Mouse (Mus musculus) layer of hippocampus, adult 2 months (tissue): ENCODE measurements around the gene Fastkd5. TPM values are rescaled to one million over a fixed set of nuclear protein-coding genes. Genes with fewer than 3 reads are reported as not detected.

Source experiments
- DNase-seq, 2 experiments: peaks; one replicate each; pipeline ENCODE4 v3.0.0; 2022; ENCODE audit warnings: low spot score in 2 of 2
- H3K27ac ChIP-seq: fragments of 200-600 bp; 2 replicates; pipeline ENCODE4 v1.8.1; 2022
- H3K4me3 ChIP-seq: fragments of 200-600 bp; 2 replicates; pipeline ENCODE4 v1.8.1; 2022; ENCODE audit warnings: mild to moderate bottlenecking
- CTCF ChIP-seq: fragments of 200-600 bp; conservative IDR thresholded peaks from 2 replicates; pipeline ENCODE4 v1.8.1; 2022; ENCODE audit warnings: antibody characterized with exemption, mild to moderate bottlenecking, moderate library complexity
- total RNA-seq, 2 experiments: library from RNA; stranded (reverse); gene quantifications; 2 replicates each; pipeline ENCODE4 v1.2.3; 2021

Gene Fastkd5
- total RNA-seq, 2 experiments from 2014 or later = 8.8 to 8.9 TPM

- TF ChIP-seq CTCF = no peak
- H3K4me3 ChIP-seq = peak overlapping the region; percentile 75
- H3K27ac ChIP-seq = peak overlapping the region; percentile 87
- no peak for DNase-seq
Measured at GRCm38 (mm10) chr2:130629080-130629838, 568 bp downstream of the Fastkd5 start.

- no peak overlapping the region for H3K27ac ChIP-seq
- peak; percentile 55 for TF ChIP-seq CTCF
- H3K4me3 ChIP-seq = peak overlapping the region; percentile 75; the same call in 1 of the 2 replicates
- DNase-seq = no peak
Measured at GRCm38 (mm10) chr2:130628424-130628823, 1.4 kb downstream of the Fastkd5 start.

- no peak for TF ChIP-seq CTCF
- no peak for DNase-seq
- Histone ChIP-seq H3K27ac (peak overlapping the region; percentile 24; the same call in 1 of the 2 replicates), H3K4me3 (no peak overlapping the region)
Measured at GRCm38 (mm10) chr2:130618972-130619371, 10.9 kb downstream of the Fastkd5 start.

DNA sequence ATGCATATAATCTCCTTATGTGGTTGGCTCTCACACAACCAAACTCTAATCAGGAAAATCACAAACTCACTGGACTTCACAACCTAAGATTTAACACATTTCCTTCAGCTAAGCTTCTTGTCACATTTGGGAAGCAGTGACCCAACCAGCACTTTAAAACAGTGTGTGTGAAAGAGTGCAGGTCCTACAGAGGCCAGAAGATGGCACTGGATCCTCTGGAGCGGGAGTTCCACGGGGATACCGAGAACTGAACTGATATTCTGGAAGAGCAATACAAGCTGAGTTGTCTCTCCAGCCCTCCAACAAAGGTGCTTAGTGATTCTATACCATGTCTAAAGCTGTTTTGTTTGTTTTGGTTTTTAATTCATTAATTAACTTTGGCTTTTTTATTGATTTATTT lies 16.7 kb downstream of the Fastkd5 start:
- no peak for DNase-seq
- peak; percentile 67 for TF ChIP-seq CTCF
- Histone ChIP-seq H3K27ac (no peak overlapping the region), H3K4me3 (no peak overlapping the region)

DNA sequence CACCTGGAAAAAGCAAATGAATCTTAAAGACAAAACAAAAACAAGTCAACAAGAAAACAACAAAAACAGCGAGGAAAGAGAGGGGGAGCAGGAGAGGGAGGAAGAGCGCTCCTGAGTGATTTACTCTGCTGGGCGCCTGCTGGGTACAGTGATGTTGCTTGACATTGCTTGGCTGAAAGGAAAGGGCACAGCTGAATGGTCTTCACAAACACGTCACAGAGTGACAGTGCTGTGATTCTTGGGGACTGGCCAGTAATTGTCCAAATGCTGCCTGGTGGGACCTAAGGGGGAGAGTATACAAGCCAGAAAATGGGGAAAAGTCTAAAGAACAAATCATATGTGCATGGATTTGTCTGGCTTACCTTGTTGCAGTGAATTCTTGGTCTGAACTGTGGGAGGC lies 27.6 kb downstream of the Fastkd5 start:
- no peak for TF ChIP-seq CTCF
- no peak for DNase-seq
- no peak overlapping the region for H3K27ac ChIP-seq
- H3K4me3 ChIP-seq = no peak overlapping the region

DNA sequence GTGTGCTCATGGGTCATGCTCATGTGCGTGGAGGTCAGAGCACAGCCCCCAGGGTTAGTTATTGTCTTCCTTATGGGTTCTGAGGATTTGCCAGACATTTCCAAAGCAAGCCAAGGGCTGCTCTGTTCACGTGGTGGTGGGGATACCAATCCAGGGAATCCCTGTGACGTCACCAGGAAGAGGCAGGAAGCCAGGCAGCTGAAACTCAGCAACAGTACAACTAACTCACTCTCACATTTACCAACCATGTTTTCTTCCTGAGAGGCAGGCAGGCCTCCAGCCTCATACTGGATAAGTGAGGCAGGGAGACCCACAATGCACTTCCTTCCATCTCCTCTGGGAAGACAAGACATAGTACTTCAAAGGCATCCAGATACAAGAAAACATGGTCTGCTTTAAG lies 31.4 kb downstream of the Fastkd5 start:
- no peak for TF ChIP-seq CTCF
- H3K4me3 ChIP-seq = no peak overlapping the region
- DNase-seq = no peak
- no peak overlapping the region for H3K27ac ChIP-seq

DNA sequence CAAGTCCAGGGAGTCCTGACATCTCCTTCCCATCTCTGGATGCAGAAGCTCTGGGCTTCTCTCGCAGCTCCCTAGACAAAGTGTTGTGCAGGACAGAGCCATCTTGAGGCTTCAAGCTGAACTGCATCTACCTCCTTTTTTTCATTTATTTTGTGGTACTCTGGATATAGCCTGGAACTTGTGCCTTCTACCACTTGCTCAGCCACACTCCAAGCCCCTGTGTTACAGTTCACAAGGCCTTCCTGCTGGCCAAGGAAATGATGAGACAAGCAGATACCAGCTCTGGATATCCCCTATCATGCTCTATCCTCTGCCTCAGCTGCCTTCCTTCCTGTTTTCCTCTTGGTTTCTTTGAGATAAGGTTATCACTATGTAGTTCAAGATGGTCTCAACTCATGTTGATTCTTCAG lies 32.2 kb downstream of the Fastkd5 start:
- H3K4me3 ChIP-seq = no peak overlapping the region
- DNase-seq = peak; percentile 37 to 50
- peak; percentile 93 for TF ChIP-seq CTCF
- H3K27ac ChIP-seq = no peak overlapping the region

DNA sequence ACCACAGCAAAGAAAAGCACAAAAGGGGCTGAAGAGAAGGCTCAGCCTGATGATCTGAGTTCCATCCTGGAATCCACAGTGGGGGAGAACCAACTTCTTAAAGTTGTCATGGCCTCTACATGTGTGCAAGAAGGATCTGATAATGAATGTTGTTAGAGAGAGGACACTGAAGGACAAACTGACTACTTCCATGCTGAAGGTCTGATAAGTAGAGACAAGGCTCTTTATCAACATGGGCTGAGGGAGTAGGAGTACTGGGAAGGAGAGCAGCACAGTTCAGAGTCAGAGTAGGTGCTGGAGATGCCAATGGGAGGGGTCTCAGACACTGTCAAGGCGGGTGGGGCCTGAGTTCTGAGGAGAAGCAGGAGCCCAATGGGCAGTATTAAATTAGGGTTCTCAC lies 34.2 kb downstream of the Fastkd5 start:
- DNase-seq = no peak
- Histone ChIP-seq H3K27ac (no peak overlapping the region), H3K4me3 (no peak overlapping the region)
- TF ChIP-seq CTCF = no peak

- no peak overlapping the region for H3K27ac ChIP-seq
- no peak for TF ChIP-seq CTCF
- DNase-seq = no peak
- no peak overlapping the region for H3K4me3 ChIP-seq
Measured at GRCm38 (mm10) chr2:130591016-130591415, 38.8 kb downstream of the Fastkd5 start.

- Histone ChIP-seq H3K4me3 (no peak overlapping the region), H3K27ac (no peak overlapping the region)
- no peak for DNase-seq
- TF ChIP-seq CTCF = no peak
Measured at GRCm38 (mm10) chr2:130589761-130590160, 40.1 kb downstream of the Fastkd5 start.

GRCm38 (mm10) chr2:130589157-130589556 lies 40.7 kb downstream of the Fastkd5 start:
- TF ChIP-seq CTCF = no peak
- no peak overlapping the region for H3K27ac ChIP-seq
- no peak overlapping the region for H3K4me3 ChIP-seq

GRCm38 (mm10) chr2:130588373-130588772 lies 41.5 kb downstream of the Fastkd5 start:
- TF ChIP-seq CTCF = no peak
- DNase-seq = no peak
- no peak overlapping the region for H3K27ac ChIP-seq
- no peak overlapping the region for H3K4me3 ChIP-seq

More at GRCm38 (mm10) chr2:130589157-130589556, 40.7 kb downstream of the Fastkd5 start:
- DNase-seq = no peak

DNA sequence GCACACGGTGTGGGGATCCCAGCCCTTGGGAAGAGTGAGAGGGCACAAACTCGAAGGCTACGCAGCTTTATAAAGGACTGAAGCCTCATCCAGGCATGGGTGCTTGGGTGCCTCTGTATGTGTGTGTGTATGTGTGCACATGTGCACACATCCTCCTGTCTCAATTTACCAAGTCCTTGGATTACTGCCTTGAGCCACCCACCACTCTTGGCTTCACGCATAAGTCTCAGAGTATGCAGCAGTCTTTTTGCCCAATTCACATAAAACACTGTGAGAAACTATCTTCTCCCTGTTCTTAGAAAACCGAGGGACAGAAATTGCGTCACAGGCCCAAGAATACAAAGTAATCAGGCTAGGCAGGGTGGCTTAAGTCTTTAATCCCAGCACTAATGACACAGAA lies 43.8 kb downstream of the Fastkd5 start:
- Histone ChIP-seq H3K27ac (peak overlapping the region; percentile 28; the same call in 1 of the 2 replicates), H3K4me3 (no peak overlapping the region)
- DNase-seq = peak in 1 of 2 experiments; percentile 46
- no peak for TF ChIP-seq CTCF
